Mouse (Mus musculus) liver, embryonic 14.5 days (tissue): ENCODE results near the gene Timp3. TPM values are rescaled to one million over a fixed set of nuclear protein-coding genes. Genes with fewer than 3 reads are reported as not detected.
A peak's percentile ranks its signal among the peaks of the same experiment; 100 is the strongest.

Experiments used
- ATAC-seq: fragments of 200-750 bp; cut with Nextera tagmentation; 2 replicates; pipeline ENCODE4 v1.8.0; 2017; ENCODE audit warnings: moderate number of reproducible peaks, mild to moderate bottlenecking, moderate library complexity; ENCODE audit not compliant: insufficient read depth
- DNase-seq, 3 experiments: peaks; one replicate each; pipeline ENCODE4 v3.0.0-alpha.2; 2012 to 2013; ENCODE audit warnings: low read depth in 3 of 3, low spot score in 3 of 3
- H3K27ac ChIP-seq: fragments of 300-500 bp; sonication (generic); 2 replicates; pipeline ENCODE4 v1.5.1; 2014; ENCODE audit warnings: moderate library complexity, mild to moderate bottlenecking, control low read depth, inconsistent platforms
- H3K27me3 ChIP-seq: fragments of 300-500 bp; sonication (generic); 2 replicates; pipeline ENCODE4 v1.6.1; 2014; ENCODE audit warnings: mild to moderate bottlenecking, low read length, moderate library complexity; ENCODE audit not compliant: control insufficient read depth, insufficient read depth
- H3K36me3 ChIP-seq: fragments of 300-500 bp; sonication (generic); replicated peaks from 2 replicates; pipeline ENCODE4 v1.6.1; 2014; ENCODE audit warnings: low read depth; ENCODE audit not compliant: control insufficient read depth, insufficient read depth
- H3K4me1 ChIP-seq, 2 experiments: fragments of 200-500 bp in 1 of 2; fragments of 300-500 bp in 1 of 2; sonication (generic) in 1 of 2; replicated peaks; 2 replicates each; pipeline ENCODE4 v1.6.1; 2012 to 2014; ENCODE audit warnings: antibody characterized with exemption in 1 of 2, inconsistent platforms in 1 of 2, low read length in 1 of 2; ENCODE audit not compliant: control insufficient read depth in 2 of 2, insufficient read depth in 2 of 2
- H3K4me2 ChIP-seq: fragments of 300-500 bp; sonication (generic); 2 replicates; pipeline ENCODE4 v1.6.1; 2014; ENCODE audit warnings: low read depth, mild to moderate bottlenecking, control low read depth, moderate library complexity
- H3K4me3 ChIP-seq, 2 experiments: fragments of 200-500 bp in 1 of 2; fragments of 300-500 bp in 1 of 2; sonication (generic) in 1 of 2; 2 replicates each; pipeline ENCODE4 v1.5.1; 2012 to 2014; ENCODE audit warnings: low read depth in 2 of 2, low read length in 2 of 2, mild to moderate bottlenecking in 2 of 2, control low read depth in 1 of 2, inconsistent platforms in 1 of 2, moderate library complexity in 1 of 2; ENCODE audit not compliant: insufficient read depth in 1 of 2
- H3K9ac ChIP-seq: fragments of 300-500 bp; sonication (generic); replicated peaks from 2 replicates; pipeline ENCODE4 v1.6.1; 2014; ENCODE audit warnings: mild to moderate bottlenecking, control low read depth, moderate library complexity
- H3K9me3 ChIP-seq: fragments of 300-500 bp; sonication (generic); 2 replicates; pipeline ENCODE4 v1.6.1; 2016; ENCODE audit warnings: low read length, mixed read lengths; ENCODE audit not compliant: control insufficient read depth
- CTCF ChIP-seq: IDR thresholded peaks from 2 replicates; pipeline ENCODE4 v1.5.1; 2016; ENCODE audit warnings: antibody characterized with exemption, low read depth, control low read depth
- EP300 ChIP-seq: IDR thresholded peaks from 2 replicates; pipeline ENCODE4 v1.6.1; 2016; ENCODE audit warnings: antibody characterized with exemption, low read depth
- WGBS: fragments of 180-500 bp; shearing (Covaris S2); extraction: QIAGEN DNeasy Blood & Tissue Kit; methylation state at CpG from one replicate; pipeline ENCODE4 v1.1.7; 2014; ENCODE audit not compliant: insufficient replicate concordance; 5-methylcytosine and 5-hydroxymethylcytosine counted together
- polyA plus RNA-seq, 2 experiments: library from polyadenylated mRNA; depleted of rRNA in 1 of 2; stranded (reverse) in 1 of 2; unstranded in 1 of 2; fragments of >200 nt; fragmentation: Nextera tagmentation in 1 of 2; extraction: Ambion mirVana in 1 of 2; gene quantifications; 2 replicates each; pipeline versions ENCODE4 v1.2.1 to v1.2.3; 2012 to 2014

The Timp3 gene
- polyA plus RNA-seq, 2 experiments: 3.2 to 3.8 TPM

GRCm38 (mm10) chr10:86340991-86341527, 40.9 kb downstream of the Timp3 start:
- no peaks in the 10 kb centered on the region for H3K9me3 ChIP-seq
- no peaks in the 10 kb centered on the region for H3K36me3 ChIP-seq
- peaks cover 33 to 49% of the 10 kb centered on the region in 2 experiments for H3K4me1 ChIP-seq
- H3K27me3 ChIP-seq: no peaks in the 10 kb centered on the region
- no peak overlapping the region for H3K4me3 ChIP-seq
- 74% methylated on average over 3 of the region's 3 CpGs for WGBS
- no peak for DNase-seq
- no peak overlapping the region for H3K4me2 ChIP-seq
- ATAC-seq: no peak
- no peak overlapping the region; the same call in 1 of the 2 replicates for H3K27ac ChIP-seq
- no peak overlapping the region for H3K9ac ChIP-seq
- TF ChIP-seq CTCF (no peak), EP300 (no peak)

GRCm38 (mm10) chr10:86341589-86341988, 41.4 kb downstream of the Timp3 start:
- Histone ChIP-seq H3K4me2 (no peak overlapping the region), H3K9me3 (no peaks in the 10 kb centered on the region), H3K4me1 (peaks cover 33 to 46% of the 10 kb centered on the region in 2 experiments), H3K4me3 (no peak overlapping the region), H3K27me3 (no peaks in the 10 kb centered on the region), H3K27ac (no peak overlapping the region), H3K9ac (no peak overlapping the region), H3K36me3 (no peaks in the 10 kb centered on the region)
- WGBS: 55% methylated on average over 8 of the region's 8 CpGs
- ATAC-seq (no peak), DNase-seq (no peak)
- no peak for TF ChIP-seq CTCF
- no peak for TF ChIP-seq EP300

GRCm38 (mm10) chr10:86342151-86342550, 42.0 kb downstream of the Timp3 start:
- WGBS: 68% methylated on average over 4 of the region's 4 CpGs
- Histone ChIP-seq H3K27me3 (no peaks in the 10 kb centered on the region), H3K36me3 (no peaks in the 10 kb centered on the region), H3K27ac (no peak overlapping the region), H3K9me3 (no peaks in the 10 kb centered on the region), H3K4me3 (no peak overlapping the region), H3K4me2 (no peak overlapping the region), H3K9ac (no peak overlapping the region), H3K4me1 (peaks cover 33 to 46% of the 10 kb centered on the region in 2 experiments)
- TF ChIP-seq CTCF (no peak), EP300 (no peak)
- ATAC-seq: no peak
- DNase-seq: no peak

GRCm38 (mm10) chr10:86342713-86343112, 42.5 kb downstream of the Timp3 start:
- WGBS: 18% methylated on average over 7 of the region's 7 CpGs
- TF ChIP-seq EP300: peak; percentile 87
- TF ChIP-seq CTCF: no peak
- H3K27ac ChIP-seq: peak overlapping the region; percentile 18; the same call in 1 of the 2 replicates
- peaks cover 33 to 46% of the 10 kb centered on the region in 2 experiments for H3K4me1 ChIP-seq
- H3K4me3 ChIP-seq: no peak overlapping the region
- no peak overlapping the region for H3K9ac ChIP-seq
- DNase-seq (no peak), ATAC-seq (peak; percentile 65)
- no peaks in the 10 kb centered on the region for H3K9me3 ChIP-seq
- H3K36me3 ChIP-seq: no peaks in the 10 kb centered on the region
- no peaks in the 10 kb centered on the region for H3K27me3 ChIP-seq
- H3K4me2 ChIP-seq: no peak overlapping the region

GRCm38 (mm10) chr10:86343362-86343761, 43.2 kb downstream of the Timp3 start:
- no peak for TF ChIP-seq EP300
- WGBS: 77% methylated on average over 6 of the region's 6 CpGs
- Histone ChIP-seq H3K27me3 (no peaks in the 10 kb centered on the region), H3K4me1 (peaks cover 33 to 46% of the 10 kb centered on the region in 2 experiments), H3K4me3 (no peak overlapping the region), H3K9me3 (no peaks in the 10 kb centered on the region), H3K36me3 (no peaks in the 10 kb centered on the region), H3K27ac (no peak overlapping the region), H3K4me2 (no peak overlapping the region), H3K9ac (no peak overlapping the region)
- ATAC-seq (no peak), DNase-seq (no peak)
